Mouse (Mus musculus) frontal cortex, postnatal 10 days (tissue): ENCODE measurements at regions not wholly inside any gene's neighbourhood (a gene's known extent, or its start where the extent isn't known, plus 50 kb on each side); places are given as distances from the start of the nearest gene placed in this dataset.

Experiments used
- DNase-seq, 2 experiments: peaks; one replicate each; pipeline ENCODE4 v3.0.0; 2022; ENCODE audit warnings: low spot score in 2 of 2, mixed read lengths in 1 of 2

- no peak for DNase-seq
Observed at GRCm38 (mm10) chr8:107860251-107860650, 82.2 kb upstream of the Zfhx3 start.

DNA sequence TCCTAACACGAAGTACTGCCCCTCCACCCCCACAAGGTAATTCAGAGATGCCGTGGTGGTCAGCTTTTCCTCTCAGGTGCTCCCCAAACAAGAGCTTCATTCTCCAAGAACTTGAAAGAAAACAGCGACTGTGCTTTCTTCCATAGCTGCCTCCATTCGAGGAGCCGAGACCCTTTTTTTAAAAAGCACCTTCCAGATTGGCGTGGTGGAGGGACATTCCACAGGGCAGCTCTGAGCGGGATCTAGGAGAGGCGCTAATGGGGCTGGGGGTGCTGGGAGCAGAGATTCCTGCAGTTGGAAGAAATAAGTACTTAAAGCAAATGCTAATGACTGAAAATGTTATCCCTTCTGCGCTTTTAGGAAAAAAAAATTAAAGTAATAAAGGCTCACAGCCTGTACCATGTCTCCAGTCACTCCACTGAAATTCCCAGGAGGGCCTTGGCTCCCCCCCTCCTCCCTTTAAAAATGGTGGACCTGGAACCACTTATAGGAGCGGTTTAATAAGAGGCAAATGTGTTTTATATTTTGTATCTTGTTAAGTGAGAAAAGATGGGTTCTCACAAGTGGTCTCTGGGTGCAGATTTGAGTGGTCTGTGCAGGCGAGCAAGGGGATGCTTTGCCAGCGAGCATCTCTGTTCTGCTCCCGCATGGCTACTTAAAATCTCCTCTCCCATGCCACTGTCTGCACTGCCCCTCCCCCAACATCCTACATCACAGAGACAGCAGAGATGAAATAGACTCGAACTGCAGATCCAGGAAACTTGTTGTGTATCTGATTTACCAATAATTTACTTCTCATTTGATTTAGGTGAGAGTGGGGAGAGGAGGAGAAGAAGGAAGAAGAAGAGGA lies 77.4 kb upstream of the Zfhx3 start:
- DNase-seq: no peak

DNA sequence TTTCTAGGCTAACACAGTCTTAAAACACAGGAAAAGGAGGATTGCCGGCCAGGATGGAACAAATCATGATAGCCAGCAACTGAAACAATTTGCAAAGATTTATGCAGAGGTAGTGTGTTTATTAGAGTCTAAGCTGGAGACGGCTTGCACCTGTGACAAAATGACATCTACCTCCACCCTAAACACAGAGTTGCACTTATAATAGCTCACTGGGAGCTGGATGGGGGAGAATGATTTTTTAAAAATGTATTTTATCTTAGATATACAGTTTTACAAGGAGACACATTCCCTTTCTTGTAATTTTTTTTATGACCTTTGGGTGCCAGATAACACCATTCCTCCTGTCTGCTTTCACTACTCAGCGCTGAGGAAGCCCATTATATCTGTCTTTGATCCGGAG lies 76.7 kb upstream of the Zfhx3 start:
- DNase-seq: no peak

GRCm38 (mm10) chr8:107871718-107872117 lies 70.7 kb upstream of the Zfhx3 start:
- no peak for DNase-seq

DNA sequence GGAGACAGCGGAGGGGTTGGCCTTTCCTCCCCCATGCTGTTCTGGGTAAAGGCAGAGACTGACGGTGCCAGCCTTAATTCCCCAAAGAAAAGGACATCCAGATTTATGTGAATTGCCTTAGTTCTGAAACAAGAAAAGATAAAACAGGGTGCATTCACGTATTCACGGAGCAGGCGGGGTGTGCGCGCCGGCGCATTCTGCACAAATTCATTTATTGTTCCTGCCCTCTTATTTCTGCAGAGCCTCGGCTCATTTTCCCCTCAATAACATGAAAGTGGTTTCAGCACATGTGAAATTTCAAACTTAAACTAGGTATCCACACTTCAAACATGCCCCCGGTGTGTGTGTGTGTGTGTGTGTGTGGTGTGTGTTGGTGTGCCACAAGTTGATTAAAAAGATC lies 70.3 kb upstream of the Zfhx3 start:
- DNase-seq: no peak

DNA sequence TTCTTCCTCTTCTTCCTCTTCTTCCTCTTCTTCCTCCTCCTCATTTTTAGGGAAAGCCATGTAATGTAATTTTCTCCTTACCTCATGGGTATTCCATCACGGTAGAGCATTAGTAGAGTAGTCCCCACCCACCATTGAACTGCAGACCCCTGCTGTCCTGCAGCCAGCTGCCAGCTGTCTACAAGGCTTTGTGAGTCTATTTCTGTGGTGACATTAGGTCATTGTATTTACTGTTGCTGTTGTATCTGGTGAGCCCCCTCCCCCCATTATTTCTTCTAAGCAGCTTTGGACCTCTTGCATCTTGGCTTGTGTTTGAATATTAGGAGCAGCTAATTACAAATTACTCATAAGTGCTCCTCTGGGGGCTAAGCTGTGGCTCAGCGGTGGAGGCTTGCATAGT lies 66.0 kb upstream of the Zfhx3 start:
- no peak for DNase-seq

- peak in 1 of 2 experiments; percentile 64 for DNase-seq
Observed at GRCm38 (mm10) chr8:107881851-107882250, 60.6 kb upstream of the Zfhx3 start.

DNA sequence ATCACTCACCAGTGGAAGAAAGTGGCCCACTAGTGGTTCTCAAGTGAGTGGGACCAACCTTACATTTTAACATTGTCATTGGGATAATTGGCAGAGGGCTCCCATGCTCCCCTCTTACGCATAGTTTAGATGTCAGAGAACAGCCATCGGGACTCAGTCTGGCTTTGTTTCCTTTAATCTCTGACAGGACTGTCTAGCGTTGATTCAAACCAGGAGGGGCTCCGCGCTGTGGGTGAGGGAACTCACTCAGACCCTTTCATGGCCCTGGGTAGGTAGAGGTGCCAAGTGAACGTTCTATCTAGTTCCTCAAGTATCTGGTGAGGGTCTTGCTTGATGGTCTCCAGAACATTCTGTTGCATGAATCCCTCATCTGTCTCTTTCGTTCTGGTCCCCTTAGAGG lies 56.9 kb upstream of the Zfhx3 start:
- DNase-seq: no peak

GRCm38 (mm10) chr8:107885971-107886370 lies 56.5 kb upstream of the Zfhx3 start:
- DNase-seq: no peak

- DNase-seq: no peak
Observed at GRCm38 (mm10) chr8:107886516-107887253, 55.8 kb upstream of the Zfhx3 start.

DNA sequence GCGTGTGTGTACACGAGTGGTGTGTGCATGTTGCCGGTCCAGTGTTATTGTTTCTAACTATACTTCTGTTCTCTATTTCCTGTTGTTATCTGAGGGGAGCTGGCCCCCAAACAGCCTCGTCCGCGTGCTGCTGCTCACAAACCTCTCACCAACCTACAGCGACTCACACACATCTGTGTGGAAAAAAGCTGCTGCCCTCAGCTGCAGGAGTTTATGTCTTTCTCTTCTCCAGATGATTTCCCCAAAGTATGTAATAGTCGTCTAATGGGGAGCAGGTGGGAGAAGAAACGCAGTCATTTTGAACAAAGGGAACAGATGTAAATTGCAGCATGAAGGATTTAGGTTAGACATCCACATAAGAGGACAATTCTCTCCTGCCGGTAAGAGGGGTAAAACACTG lies 55.1 kb upstream of the Zfhx3 start:
- no peak for DNase-seq

- DNase-seq: no peak
Observed at GRCm38 (mm10) chr8:107890922-107891321, 51.5 kb upstream of the Zfhx3 start.
